Mouse (Mus musculus) brain, adult 2 months (tissue): Measurements from ENCODE around the gene Chfr.
A peak's percentile ranks its signal among the peaks of the same experiment; 100 is the strongest.
"Not testable (repeated sequence)": the region's sequence is repeated elsewhere in the genome, so short reads cannot be mapped to it uniquely, and the experiment has no call there.

Experiments
- DNase-seq: peaks from one replicate; pipeline ENCODE4 v3.0.0; 2011; ENCODE audit warnings: low read depth, low spot score

Gene Chfr

DNA sequence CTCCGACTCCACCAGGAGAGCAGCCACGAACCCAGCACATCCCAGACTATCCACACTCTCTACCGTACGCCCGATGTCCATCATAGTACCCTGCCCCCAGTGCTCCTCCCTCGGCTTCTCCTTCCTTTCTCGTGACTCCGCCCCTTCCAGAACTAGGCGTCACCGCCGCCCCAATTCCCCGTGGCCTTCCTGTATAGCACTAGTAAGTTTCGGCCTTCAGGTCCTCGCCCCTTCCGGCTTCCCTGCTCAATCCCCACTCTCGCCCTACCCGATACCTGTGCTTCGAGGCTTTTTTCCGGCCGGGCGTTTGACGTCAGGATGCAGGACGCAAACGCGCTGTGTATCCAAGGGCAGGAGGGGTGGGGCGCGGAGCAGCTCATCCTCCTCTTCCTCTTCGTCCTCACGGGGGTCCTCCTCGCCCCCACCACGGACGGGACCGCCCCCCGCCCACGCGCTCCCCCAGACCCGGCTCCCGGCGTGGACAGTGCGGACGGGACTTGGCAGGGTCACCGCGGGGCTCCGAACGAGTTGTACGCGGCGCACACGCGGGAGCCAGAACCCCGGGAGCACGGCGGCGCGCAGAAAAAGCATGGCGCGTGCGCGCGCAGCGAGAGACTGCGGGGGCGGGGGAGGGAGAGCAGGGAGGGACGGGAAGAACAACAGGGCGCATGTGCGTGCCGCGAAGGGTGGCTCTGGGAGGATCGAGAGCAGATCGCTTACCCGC lies 27.9 kb upstream of the Chfr start, which contains the start of gene Gtpbp6:
Gene Gtpbp6 (minus strand): TSS at position 617 of the 724 bp plus-strand sequence.
- peak; percentile 99 for DNase-seq

DNA sequence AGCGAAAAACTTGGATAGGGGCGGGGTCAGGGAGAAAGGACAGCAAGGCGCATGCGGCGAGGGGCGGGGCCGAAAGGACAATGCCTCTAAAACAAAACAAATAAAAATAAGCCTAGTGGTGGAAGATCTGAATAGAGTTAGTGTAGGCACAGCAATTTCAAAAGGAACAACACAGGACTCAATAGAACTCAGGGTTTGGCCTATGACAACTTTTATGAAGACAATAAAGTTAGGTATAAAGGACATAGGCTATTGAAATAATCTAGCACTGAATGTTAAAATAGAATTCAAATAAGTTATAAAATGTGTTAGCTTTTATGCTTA lies 27.4 kb upstream of the Chfr start:
- no peak for DNase-seq

DNA sequence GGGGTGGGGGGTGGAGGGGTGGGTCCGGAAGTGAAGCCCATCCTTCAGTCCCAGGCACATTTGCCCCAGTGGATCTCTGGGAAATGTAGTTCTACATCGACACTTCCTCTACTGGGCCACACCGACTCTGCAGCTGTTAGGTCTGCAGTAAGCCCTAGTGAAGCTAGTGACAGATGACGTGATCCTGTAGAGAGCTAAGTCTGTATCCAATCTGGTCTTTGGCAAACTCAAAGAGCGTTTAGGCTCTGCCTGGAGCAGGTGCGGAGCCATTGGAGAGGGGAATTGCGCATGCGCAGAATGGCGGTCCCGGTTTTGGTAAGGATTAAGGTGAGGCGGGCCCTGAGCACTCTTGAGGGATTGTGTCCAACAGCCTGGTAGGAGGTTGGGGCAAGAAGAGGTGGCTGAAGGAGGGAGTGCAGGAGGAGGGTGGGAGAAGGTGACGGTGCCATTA lies 25.6 kb upstream of the Chfr start, which contains the start of gene Zfp605:
Gene Zfp605 (plus strand): TSS at position 102 of the 451 bp plus-strand sequence.
- peak; percentile 97 for DNase-seq

DNA sequence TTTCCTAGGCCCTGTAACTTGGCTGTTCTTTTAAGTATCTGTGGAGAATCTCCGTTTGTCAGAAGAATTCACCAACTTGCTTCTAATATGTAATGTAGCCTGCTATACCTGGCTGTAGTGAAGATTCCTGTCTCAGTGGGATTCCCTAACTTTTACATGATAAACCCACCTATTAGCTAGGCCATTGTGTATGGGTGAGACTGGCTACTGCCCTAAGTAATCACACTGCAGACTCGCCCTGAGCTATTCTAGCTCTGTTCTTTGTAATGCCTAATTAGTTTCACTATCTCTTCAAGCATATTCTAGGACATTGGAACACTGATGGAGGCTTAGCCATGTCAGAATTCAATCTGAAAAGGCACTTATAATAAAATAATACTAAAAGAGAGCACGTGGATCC lies 13.3 kb upstream of the Chfr start:
- not testable (repeated sequence) for DNase-seq

DNA sequence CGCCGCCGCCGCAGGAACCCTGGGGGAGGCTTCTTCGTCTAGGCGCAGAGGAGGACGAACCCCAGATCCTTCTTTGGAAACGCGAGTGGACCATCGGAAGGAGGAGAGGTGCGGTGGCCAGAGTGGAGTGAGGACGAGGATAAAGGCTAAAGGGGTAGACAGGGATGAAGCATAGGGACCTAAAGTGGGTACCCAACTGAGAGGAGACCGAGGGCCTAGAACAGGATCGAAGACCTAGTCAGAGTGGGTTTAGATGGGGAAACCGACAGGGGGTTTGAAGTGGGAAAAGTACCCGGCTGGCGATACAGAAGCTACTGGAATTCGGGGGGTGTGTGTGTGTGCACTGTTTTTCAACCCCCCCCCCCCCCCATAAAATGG lies 434 bp downstream of the Chfr start:
- no peak for DNase-seq

DNA sequence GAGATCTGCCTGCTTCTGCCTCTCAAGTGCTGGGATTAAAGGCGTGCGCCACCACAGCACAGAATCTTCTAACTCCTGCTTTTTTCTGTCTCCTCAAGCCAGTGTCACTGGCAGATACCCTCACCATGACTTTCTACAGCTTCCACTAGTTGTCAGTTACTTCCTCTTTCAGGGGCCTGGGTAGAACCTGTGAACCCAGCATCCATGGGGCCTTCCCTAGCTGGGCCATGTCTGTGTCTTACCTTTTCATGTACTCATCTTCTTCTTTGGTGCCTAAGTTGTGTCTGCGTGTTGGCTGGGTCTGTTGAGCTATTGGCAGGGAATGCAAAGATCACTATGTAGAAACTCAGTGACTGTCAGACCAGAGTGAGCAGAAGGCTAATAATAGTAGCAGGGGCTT lies 2.2 kb downstream of the Chfr start:
- DNase-seq, result no peak

DNA sequence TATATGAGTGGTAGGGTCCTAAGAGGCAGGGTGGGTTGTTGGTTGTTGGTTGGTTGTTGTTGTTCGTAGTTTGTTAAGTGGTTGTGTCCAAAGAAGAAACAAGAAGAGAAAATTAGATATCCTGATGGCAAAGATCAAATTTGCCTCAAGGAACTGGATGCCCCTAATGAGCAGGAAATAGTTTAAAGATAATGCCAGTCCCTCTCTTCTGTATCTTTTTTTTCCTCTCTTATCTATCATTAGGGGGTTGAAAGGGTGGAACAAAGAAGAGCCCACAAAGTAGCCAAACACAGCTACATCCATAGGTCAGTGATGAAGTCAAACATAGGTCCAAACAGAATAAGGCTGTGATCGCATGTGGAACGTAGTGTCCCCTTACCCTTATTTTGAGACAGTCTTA lies 3.7 kb downstream of the Chfr start:
- DNase-seq, result no peak

DNA sequence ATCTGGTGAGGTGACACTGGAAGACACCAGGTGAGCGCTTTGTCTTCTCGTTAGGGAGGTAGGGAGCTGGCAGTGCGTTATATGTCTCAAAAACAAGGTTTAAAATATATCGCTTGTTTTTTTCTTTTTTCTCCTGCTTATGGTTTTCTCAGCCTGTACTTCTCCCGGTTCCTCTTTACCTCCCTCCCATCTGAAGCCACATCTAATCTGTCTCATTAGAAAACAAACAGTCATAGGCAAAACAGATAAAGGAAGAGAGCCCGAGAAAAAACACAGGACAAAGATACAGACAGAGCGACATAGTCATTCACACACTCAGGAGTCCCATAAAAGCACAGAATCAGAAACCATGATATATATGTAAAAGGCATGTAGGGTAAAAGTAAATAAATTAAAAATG lies 4.8 kb downstream of the Chfr start:
- no peak for DNase-seq

DNA sequence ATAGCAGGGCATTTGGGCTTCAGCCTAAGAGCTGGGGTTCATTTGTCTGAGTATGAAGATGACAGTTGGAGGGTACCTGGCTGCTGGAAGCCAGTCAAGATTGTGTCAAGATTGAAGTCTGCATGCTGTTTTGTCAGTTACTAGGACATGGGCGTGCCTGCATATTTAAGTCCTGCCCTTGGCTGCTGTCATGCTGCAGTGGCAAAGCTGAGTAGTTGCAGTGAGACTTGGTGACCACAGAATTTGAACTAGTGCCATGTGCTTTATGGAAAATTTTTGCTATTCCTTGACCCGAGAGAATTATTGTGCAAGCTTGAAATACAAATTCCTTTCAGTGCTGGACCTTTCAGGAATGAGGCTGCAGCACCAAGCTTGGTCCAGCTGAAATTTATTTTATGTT lies 6.7 kb downstream of the Chfr start:
- no peak for DNase-seq

DNA sequence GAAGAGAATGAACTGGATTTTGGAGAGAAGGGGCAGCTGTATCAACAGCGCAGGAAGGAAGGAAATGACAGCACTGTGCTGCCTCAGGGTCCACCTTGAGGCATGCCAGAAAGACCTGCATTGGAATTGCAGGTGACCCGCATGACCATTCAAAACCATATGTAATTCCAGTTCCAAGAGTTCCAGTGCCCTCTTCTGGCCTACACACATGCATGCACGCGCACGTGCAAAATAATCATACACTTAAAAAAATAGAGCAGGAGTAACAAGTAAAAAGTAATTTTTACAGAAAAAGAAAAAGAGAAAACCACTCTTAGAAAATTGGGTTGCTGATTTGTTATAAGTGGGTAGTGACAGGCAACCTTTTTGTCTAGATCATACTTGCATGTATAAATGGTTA lies 7.4 kb downstream of the Chfr start:
- DNase-seq, result peak; percentile 26

DNA sequence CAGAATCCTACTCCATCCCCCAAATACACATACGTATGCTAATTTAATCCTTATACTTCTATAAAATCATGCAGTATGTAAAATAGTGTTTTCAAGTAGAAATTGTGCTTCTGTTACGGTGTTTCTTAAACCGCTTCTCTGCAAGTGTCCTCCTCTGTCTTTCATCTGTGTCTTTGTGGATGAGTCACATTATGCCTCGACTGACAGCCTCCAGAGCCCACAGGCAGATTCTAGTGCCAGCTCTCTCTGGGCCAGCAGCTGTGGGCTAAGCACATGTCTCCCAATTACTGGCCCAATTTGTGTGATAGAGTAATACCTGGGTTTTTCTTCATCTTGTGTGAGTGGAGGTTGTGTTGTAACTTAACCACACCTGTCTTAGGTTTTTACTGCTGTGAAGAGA lies 33.7 kb downstream of the Chfr start:
- DNase-seq, result peak; percentile 39

DNA sequence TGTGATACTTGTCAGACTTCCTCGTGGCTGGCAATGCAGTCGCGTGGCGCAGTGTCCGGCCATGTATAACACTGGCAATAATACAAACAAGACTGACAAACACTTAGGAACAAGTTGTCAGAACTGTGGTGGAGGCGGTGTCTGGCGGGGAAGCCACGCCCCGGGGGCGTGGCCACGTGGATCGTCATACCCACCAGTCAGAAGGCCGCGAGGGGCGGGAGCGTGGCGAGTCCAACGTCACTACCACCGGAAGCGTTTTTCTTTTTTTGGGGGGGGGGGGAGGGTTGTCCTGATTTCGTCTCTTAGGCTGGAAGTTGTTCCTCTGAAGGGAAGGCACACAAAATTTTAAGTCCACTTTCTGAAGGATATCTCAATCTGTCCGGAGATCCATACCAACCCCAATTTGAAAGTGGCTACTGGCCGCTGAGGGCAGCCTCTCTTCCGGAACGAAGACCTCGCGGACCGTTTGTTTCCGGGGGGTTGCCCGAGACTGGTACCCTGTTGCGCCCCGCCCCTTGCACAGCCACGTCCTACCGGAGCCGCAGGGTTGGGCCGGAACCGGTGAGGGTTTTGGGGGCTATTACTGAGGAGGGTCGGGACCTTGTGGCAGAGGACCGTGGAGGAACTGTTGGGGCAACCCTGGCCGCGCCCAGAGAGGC lies 40.8 kb downstream of the Chfr start, which contains the start of gene Golga3:
Gene Golga3 (plus strand): TSS at position 340 of the 659 bp plus-strand sequence.
- DNase-seq, result peak; percentile 96

DNA sequence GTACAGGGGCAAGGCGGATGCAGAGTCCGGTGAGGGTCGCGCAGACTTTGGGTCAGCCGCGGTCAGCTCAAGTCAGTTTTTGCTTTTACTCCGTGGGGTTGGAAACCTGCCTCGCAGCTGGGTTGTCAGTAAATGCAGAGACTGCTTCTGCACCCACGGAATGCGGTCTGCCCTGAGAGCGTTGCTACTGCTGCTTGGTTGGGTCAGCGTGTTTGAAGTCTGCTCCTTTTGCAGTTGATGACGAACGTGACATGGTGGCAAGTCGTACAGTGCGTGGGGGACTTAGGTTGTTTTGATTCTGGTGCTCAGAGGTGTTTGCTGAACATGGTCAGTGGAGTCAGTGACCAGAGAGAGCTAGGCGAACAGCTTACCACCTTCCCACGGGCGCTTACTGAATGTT lies 41.4 kb downstream of the Chfr start:
- DNase-seq, result peak; percentile 24

DNA sequence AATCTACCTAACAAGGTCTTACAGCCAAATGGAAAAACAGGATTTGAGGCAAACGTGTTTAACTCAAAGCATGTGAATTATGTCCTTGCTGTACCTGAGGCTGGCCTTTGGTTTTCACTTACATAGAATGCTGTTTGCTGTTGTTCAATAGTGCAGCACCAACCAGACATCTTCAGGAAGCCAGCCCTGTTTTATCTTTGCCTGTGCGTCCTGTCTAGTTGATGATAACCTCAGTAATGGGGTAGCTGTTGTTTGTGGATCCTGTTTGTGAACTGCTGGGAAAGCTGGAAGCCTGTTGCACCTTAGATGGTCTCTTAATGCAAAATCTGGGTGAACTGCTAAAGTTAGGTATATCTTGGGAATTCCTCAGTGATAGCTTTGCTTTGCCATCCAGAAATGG lies 43.0 kb downstream of the Chfr start:
- DNase-seq, result no peak

DNA sequence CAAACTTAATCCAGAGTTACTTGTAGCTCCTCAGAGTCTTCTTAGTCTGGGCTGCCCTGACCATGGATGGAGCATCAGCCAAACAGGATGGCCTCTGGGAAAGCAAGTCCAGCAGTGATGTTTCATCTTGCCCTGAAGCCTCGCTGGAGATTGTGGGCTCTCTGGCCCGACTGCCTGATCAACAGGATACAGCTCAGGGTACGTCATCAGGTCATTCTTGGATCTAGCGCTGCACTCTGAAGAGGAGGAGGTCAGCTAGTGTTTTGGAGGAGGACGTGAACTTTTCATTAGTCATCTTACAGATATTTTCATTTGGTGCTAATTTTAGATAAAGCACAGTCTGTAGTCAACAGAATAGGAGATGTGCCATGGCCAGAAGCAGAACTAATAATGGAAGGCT lies 46.1 kb downstream of the Chfr start:
- DNase-seq, result no peak

DNA sequence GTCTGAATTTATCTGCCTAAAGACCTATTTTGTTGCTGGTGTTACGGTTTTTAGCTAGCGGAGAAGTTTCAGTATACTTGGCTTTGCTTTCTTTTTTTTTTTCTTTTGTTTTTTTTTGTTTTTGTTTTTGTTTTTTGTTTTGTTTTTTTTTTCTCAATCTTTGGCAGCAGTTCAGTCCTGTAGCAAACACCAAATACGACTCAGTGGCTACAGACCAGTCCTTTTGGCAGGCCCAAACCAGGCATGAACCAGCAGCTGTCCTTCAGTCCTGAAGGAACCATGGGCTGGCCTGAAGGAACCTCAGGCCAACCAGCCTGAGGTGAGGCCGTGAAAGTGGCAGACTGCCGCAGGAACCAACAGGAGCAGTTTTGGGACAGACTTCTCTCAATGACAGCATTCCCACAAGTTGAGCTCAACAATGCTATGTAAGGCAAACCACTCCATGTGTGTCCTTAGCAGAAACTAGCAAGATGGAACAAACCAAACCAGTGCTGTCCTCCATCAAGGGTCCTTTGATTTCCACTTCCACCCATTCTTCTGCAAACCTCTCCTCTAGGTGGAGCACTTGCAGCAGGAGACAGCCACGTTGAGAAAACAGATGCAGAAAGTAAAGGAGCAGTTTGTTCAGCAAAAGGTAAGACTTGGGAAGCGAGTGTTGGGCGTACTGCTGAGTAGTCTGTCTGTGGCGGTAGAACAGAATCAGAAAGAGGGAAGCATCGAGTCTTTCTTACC lies 67.7 kb downstream of the Chfr start:
- DNase-seq, result peak; percentile 28

DNA sequence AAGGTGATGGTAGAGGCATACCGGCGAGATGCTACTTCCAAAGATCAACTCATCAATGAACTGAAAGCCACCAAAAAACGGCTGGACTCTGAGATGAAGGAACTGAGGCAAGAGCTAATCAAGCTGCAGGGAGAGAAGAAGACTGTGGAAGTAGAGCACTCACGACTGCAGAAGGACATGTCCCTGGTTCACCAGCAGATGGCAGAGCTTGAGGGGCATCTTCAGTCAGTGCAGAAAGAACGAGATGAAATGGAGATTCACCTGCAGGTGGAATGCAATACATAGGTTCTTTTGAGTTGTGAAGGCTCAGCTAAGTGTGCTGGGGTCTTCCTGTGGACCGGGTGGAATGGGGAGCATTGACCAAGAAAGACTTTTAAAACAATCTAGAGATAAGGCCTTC lies 69.1 kb downstream of the Chfr start:
- DNase-seq, result peak; percentile 34

DNA sequence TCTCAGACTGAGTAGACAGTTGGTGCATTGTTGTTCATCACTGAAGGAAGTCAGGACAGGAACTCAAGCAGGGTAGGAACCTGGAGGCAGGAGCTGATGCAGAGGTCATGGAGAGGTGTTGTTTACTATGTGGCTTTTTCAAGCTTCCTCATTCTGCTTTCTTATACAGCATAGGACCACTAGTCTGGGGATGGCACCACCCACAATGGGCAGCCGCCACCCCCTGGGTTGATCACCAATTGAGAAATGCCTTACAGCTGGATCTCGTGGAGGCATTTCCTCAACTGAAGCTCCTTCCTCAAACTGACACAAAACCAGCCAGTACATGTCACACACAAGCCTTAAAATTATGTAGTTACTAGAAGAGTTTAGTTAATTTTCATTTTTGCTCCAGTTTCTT lies 75.7 kb downstream of the Chfr start:
- no peak for DNase-seq

DNA sequence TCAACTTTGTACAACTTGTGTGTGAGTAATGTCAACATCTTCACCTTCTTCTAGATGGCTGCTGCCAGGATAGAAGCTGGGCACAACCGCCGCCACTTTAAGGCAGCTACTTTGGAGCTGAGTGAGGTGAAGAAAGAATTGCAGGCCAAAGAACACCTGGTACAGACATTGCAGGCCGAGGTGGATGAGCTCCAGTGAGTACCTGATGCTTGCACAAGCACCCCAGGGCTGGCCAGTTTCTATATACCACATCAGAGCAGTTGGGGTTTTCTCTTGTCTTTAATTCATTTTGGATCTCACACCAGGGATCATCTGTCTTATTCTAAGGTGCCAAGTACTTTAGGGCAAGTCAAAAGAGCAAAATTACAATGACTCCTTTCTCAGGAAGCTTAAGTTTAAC lies 81.1 kb downstream of the Chfr start:
- DNase-seq, result no peak

DNA sequence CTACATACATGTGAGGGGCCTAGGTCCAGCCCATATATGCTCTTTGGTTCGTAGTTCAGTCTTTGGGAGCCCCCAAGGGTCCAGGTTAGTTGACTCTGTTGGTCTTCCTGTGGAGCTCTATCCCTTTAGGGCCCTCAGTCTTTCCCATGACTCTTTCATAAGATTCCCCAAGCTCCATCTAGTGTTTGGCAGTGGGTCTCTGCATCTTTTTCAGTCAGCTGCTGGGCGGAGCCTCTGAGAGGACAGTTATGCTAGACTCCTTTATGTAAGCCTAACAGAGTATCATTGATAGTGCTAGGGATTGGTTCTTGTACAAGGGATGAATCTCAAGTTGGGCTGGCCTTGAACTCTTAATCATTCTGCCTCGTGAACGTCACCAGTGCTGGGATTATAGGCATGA lies 84.7 kb downstream of the Chfr start:
- peak; percentile 23 for DNase-seq
